Mouse (Mus musculus): ENCODE data around the gene Capns2. TPM values are rescaled to one million over a fixed set of nuclear protein-coding genes. Genes with fewer than 3 reads are reported as not detected.

Gene Capns2
- polyA plus RNA-seq, 1 experiment from 2014 or later: 4.5 TPM

DNA sequence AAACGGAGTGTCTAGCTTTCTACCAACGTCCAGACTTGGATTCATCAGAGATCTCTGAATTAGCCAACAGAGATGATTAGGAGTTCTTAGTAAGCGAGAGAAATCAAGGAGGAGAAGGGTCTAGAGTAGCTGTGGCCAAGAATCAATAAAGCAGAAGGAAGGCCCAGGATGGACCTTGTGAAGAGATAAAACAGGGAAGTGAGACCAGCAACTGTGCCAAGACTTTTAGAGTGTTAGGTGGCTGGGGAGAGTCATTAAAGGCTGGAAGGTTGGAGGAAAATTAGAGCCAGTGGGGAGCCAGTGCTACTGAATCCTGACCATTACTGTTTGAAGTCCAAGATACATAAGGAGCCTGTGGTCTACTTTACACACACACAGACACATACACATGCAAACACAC is 10.3 kb downstream of the Capns2 start:
- Histone ChIP-seq H3K9me3 (no peaks in the 10 kb centered on the region), H3K27ac (no peak overlapping the region), H3K4me2 (replicated peaks) (no peak overlapping the region), H3K4me1 (peaks cover 4% of the 10 kb centered on the region; the same call in 1 of the 2 replicates), H3K27me3 (no peaks in the 10 kb centered on the region), H3K9ac (no peak overlapping the region), H3K36me3 (peaks cover 4% of the 10 kb centered on the region; the same call in 1 of the 2 replicates), H3K4me3 (no peak overlapping the region)
- ATAC-seq (ENCODE audit: low FRiP score, low read depth): no peak
- WGBS: 80% methylated on average over 3 of the region's 3 CpGs

DNA sequence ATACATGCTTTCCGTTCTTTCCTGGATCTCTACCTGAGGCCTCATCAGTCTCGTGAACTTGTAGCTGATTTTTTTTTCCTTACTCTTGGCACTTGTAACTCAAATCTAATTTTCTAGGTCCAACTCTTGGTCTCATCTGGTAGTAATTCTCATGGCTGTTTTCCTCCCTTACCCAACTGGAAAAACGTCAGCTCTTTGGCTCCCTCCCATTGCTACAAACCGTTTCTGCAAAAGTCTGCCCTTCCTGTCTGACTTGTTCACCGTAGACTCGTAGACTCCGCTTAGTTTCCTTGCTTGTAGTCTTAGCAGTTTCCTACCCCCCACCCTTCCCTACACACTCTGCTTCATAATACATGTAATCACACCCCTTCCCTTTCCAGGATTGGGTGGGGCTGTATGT is 12.2 kb downstream of the Capns2 start:
- no peak for ATAC-seq (ENCODE audit: low FRiP score, low read depth)
- Histone ChIP-seq H3K4me3 (no peak overlapping the region), H3K4me2 (replicated peaks) (no peak overlapping the region), H3K4me1 (peaks cover 4% of the 10 kb centered on the region; the same call in 1 of the 2 replicates), H3K27ac (no peak overlapping the region), H3K36me3 (peaks cover 4% of the 10 kb centered on the region; the same call in 1 of the 2 replicates), H3K9me3 (no peaks in the 10 kb centered on the region), H3K9ac (no peak overlapping the region), H3K27me3 (no peaks in the 10 kb centered on the region)
- WGBS: 60% methylated on average over 7 of the region's 7 CpGs

DNA sequence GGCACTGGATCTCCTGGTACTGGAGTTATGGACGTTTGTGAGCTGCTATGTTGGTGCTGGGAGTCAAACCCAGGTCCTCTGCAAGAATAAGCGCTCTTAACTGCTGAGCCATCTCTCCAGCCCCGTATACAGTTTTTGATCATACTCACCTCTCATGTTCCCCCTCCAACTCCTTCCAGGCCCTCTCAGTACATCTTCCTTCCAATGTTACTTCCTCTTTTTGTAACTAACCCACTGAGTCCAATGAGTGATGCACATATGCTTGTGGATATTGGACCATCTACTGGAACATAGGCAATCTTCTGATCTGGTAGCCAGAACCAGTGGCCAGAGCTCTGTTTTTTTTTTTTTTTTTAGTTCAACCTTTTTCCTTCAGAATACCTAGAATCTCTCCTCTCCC is 14.9 kb downstream of the Capns2 start:
- Histone ChIP-seq H3K9me3 (no peaks in the 10 kb centered on the region), H3K4me1 (peaks cover 4% of the 10 kb centered on the region; the same call in 1 of the 2 replicates), H3K4me3 (no peak overlapping the region), H3K27me3 (no peaks in the 10 kb centered on the region), H3K4me2 (replicated peaks) (no peak overlapping the region), H3K9ac (no peak overlapping the region), H3K27ac (no peak overlapping the region), H3K36me3 (no peaks in the 10 kb centered on the region; the same call in 1 of the 2 replicates)
- no peak for ATAC-seq (ENCODE audit: low FRiP score, low read depth)
- 88% methylated on average over 3 of the region's 3 CpGs for WGBS

DNA sequence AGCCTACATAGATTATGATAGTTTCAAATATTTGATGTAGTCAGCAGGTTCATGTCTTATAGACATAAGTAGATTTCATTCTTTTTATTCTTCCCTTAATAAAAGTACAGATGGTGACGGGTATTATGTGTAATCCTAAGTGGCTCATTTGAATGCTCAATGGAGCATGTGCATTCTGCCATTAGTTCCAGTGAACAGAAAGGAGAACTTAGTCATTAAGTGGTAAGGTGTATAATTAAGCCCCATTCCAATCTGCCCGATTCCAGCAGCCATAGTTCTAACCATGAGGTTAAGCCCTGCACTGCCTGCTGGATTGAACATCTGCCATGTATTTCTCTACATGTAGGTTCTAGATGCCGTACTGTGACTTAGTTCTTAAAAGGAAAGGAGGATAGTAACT is 20.6 kb downstream of the Capns2 start:
- Histone ChIP-seq H3K4me1 (no peaks in the 10 kb centered on the region), H3K4me3 (no peak overlapping the region), H3K36me3 (no peaks in the 10 kb centered on the region), H3K27me3 (no peaks in the 10 kb centered on the region), H3K4me2 (replicated peaks) (no peak overlapping the region), H3K27ac (no peak overlapping the region), H3K9me3 (no peaks in the 10 kb centered on the region), H3K9ac (no peak overlapping the region)
- 89% methylated on average over 3 of the region's 3 CpGs for WGBS
- no peak for ATAC-seq (ENCODE audit: low FRiP score, low read depth)

DNA sequence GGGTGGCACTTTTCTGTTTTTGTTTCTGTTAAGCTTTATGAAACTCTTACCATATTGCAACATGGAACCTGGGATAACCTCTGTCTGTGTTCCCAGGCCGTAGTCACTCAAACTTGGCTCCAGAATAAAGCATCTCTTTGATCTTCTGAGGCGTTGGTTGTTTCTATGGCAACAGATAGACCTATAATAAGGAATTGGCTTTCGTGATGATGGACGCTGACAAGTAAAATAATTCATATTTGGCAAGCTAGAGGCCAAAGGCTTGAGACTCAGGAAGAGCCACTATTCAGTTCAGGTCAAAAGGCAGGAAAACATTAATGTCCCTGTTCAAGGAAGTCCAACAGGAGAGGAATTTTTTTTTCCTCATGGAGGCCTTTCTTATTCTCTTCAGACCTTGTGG is 27.8 kb downstream of the Capns2 start:
- ATAC-seq (ENCODE audit: low FRiP score, low read depth): no peak
- WGBS: 69% methylated on average over 4 of the region's 4 CpGs

DNA sequence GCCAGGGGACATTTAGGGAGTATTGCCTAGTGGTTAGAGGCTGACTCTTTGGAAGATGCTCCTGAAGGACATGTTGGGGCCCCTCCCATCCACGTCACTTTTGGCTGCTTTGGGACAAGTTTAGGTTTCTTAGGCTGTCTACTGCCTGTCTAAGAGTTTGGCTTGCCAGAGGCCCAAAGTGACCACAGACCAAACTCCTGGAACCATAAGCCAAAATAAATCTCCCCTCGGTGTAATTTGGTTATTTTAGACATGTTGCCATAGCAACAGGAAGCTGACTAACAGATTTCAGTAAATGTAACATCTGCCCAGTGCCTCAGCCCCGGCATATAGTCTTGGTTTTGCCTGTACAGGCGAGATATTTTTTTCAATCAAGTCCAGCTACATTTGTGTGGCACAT is 36.8 kb downstream of the Capns2 start:
- H3K27me3 ChIP-seq: no peaks in the 10 kb centered on the region
- ATAC-seq (ENCODE audit: low FRiP score, low read depth): no peak

More for the DNA sequence above, 27.8 kb downstream of the Capns2 start:
- Histone ChIP-seq H3K9me3 (peaks cover 9% of the 10 kb centered on the region), H3K9ac (no peak overlapping the region), H3K27ac (no peak overlapping the region), H3K4me2 (replicated peaks) (no peak overlapping the region), H3K4me3 (no peak overlapping the region), H3K27me3 (no peaks in the 10 kb centered on the region), H3K36me3 (no peaks in the 10 kb centered on the region), H3K4me1 (no peaks in the 10 kb centered on the region)

DNA sequence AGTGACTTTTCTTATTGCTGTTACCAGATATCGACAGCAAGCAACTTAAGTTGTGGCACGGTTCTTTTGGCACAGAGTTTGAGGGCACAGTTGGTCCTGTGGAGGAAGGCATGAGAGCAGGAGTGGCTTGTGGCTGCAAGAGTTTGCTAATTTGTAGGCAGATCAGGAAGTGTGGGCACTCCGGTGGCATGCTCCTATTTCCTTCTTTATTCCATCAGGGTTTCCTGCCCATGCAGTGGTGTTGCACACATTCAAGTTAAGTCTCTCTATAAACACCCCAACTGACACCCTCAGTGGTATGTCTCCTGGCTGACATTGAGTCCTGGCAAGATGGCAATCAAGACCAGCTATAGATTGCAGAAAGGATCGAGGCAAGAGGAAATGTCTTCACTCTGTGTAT is 47.9 kb downstream of the Capns2 start:
- no peaks in the 10 kb centered on the region for H3K4me1 ChIP-seq
- no peak overlapping the region for H3K4me2 ChIP-seq (replicated peaks)
- H3K4me3 ChIP-seq: no peak overlapping the region
- no peaks in the 10 kb centered on the region for H3K36me3 ChIP-seq
- H3K9ac ChIP-seq: no peak overlapping the region
- no peak for ATAC-seq (ENCODE audit: low FRiP score, low read depth)
- 0 out of 2 replicates have a peak, but pooled peaks cover 3% of the 10 kb centered on the region for H3K27me3 ChIP-seq
- WGBS: 82% methylated on average over 4 of the region's 4 CpGs
- no peak overlapping the region for H3K27ac ChIP-seq
- H3K9me3 ChIP-seq: no peaks in the 10 kb centered on the region

More for the DNA sequence above, 36.8 kb downstream of the Capns2 start:
- Histone ChIP-seq H3K36me3 (no peaks in the 10 kb centered on the region), H3K4me2 (replicated peaks) (no peak overlapping the region), H3K9ac (no peak overlapping the region), H3K27ac (no peak overlapping the region), H3K4me1 (no peaks in the 10 kb centered on the region), H3K9me3 (no peaks in the 10 kb centered on the region), H3K4me3 (no peak overlapping the region)
- WGBS: 77% methylated on average over 4 of the region's 4 CpGs

DNA sequence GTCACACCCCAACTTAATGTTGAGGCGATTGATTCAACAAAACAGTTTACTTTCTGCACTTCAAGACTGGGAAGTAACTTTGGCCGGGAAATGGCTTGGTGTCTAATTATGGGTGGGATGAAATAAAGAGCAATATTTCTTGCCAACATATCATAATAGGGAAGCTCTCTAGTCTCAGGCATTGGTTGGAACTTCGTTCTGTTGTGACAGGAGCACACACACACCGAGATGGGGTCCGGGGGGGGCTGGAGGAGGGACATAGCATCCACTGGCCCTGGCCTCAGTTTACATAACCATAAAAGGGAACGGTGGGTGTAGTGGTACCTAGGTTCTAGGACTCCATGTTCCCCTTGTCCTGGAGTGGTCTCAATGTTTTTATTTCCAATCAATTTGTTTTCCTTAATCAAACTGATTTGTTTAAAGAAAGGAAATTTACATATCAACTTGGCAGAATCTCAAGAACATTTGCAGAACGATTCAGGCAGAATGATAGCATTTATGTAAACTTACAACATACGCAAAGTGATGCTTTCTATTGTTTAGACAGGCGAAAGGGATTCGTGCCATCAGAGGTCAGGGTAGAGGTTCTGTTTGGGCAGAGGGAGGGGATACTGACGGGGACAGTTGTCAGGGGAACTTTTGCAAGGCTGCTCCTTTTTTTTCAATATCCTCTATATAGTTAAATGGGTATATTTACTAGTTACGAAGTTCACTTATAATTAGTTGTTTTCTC is 49.6 kb downstream of the Capns2 start:
- Histone ChIP-seq H3K4me3 (no peak overlapping the region), H3K4me1 (no peaks in the 10 kb centered on the region), H3K4me2 (replicated peaks) (no peak overlapping the region), H3K27ac (no peak overlapping the region), H3K36me3 (no peaks in the 10 kb centered on the region), H3K9me3 (no peaks in the 10 kb centered on the region), H3K27me3 (0 out of 2 replicates have a peak, but pooled peaks cover 3% of the 10 kb centered on the region), H3K9ac (no peak overlapping the region)
- WGBS: 85% methylated on average over 12 of the region's 12 CpGs
- no peak for ATAC-seq (ENCODE audit: low FRiP score, low read depth)

Small RNA genes within 50 kb of the gene (microRNA-seq; reads per million reads assigned to microRNA genes)
- gene Gm22151: not detected

Other genes starting within 250 kb of the Capns2 start
- 5.5 and 5.8 TPM in 2 replicates for gene Irx6, start 227.1 kb upstream of the Capns2 start, polyA plus RNA-seq (2015; fragmentation: Nextera tagmentation; extraction: Ambion mirVana)
- 245 and 256 TPM in 2 replicates for gene Mmp2, start 74.1 kb upstream of the Capns2 start, polyA plus RNA-seq (2015; fragmentation: Nextera tagmentation; extraction: Ambion mirVana)
- 11.7 and 11.8 TPM in 2 replicates for gene Lpcat2, start 46.1 kb upstream of the Capns2 start, polyA plus RNA-seq (2015; fragmentation: Nextera tagmentation; extraction: Ambion mirVana)
- gene Slc6a2, start 58.7 kb downstream of the Capns2 start, polyA plus RNA-seq (2015; fragmentation: Nextera tagmentation; extraction: Ambion mirVana): 0.03 and 0.04 TPM in 2 replicates
- gene Ces1a, start 146.8 kb downstream of the Capns2 start, polyA plus RNA-seq (2015; fragmentation: Nextera tagmentation; extraction: Ambion mirVana): 0.09 TPM in 1 of 2 replicates, not detected in the other
- gene Ces1b, start 178.6 kb downstream of the Capns2 start, polyA plus RNA-seq (2015; fragmentation: Nextera tagmentation; extraction: Ambion mirVana): not detected in 2 replicates
- not detected in 2 replicates for gene Ces1c, start 229.9 kb downstream of the Capns2 start, polyA plus RNA-seq (2015; fragmentation: Nextera tagmentation; extraction: Ambion mirVana)

Data from limb, embryonic 13.5 days (tissue).